Mouse (Mus musculus) heart, adult 2 months (tissue): ENCODE results near the gene Ptprn2. TPM values are rescaled to one million over a fixed set of nuclear protein-coding genes. Genes with fewer than 3 reads are reported as not detected.

Experiments
- DNase-seq, 2 experiments: peaks; one replicate each; pipeline ENCODE4 v3.0.0; 2021
- H3K27ac ChIP-seq: fragments of 200-600 bp; 2 replicates; pipeline ENCODE4 v1.8.1; 2022
- H3K27me3 ChIP-seq: fragments of 200-500 bp; 2 replicates; pipeline ENCODE4 v1.6.1; 2012; ENCODE audit warnings: mild to moderate bottlenecking, low read length, inconsistent platforms, mixed read lengths; ENCODE audit not compliant: control insufficient read depth, insufficient read depth
- H3K36me3 ChIP-seq: fragments of 200-500 bp; 2 replicates; pipeline ENCODE4 v1.6.1; 2012; ENCODE audit warnings: low read length, inconsistent platforms; ENCODE audit not compliant: control insufficient read depth, insufficient read depth
- H3K4me1 ChIP-seq: fragments of 200-500 bp; 2 replicates; pipeline ENCODE4 v1.6.1; 2011; ENCODE audit warnings: low read length; ENCODE audit not compliant: control insufficient read depth, insufficient read depth
- H3K4me3 ChIP-seq: fragments of 200-600 bp; 2 replicates; pipeline ENCODE4 v1.8.1; 2022
- H3K79me2 ChIP-seq: fragments of 200-500 bp; replicated peaks from 2 replicates; pipeline ENCODE4 v1.6.1; 2012; ENCODE audit warnings: mild to moderate bottlenecking, inconsistent platforms, low read length, moderate library complexity, mixed read lengths; ENCODE audit not compliant: control insufficient read depth, insufficient read depth
- H3K9ac ChIP-seq: fragments of 200-500 bp; 2 replicates; pipeline ENCODE4 v1.6.1; 2012; ENCODE audit warnings: low read depth, mild to moderate bottlenecking, control low read depth, inconsistent platforms, low read length, mixed read lengths
- CTCF ChIP-seq: fragments of 200-600 bp; IDR thresholded peaks from 2 replicates; pipeline ENCODE4 v1.8.1; 2022; ENCODE audit warnings: antibody characterized with exemption, mild to moderate bottlenecking, moderate library complexity
- EP300 ChIP-seq: fragments of 200-500 bp; IDR thresholded peaks from 2 replicates; pipeline ENCODE4 v1.6.1; 2011; ENCODE audit warnings: low read depth, low read length, control low read depth; ENCODE audit not compliant: insufficient read depth
- POLR2A ChIP-seq: fragments of 200-500 bp; IDR thresholded peaks from 2 replicates; pipeline ENCODE4 v1.6.1; 2011; ENCODE audit warnings: mild to moderate bottlenecking, low read depth, low read length, control low read depth; ENCODE audit not compliant: insufficient read depth
- WGBS: fragments of 180-500 bp; shearing (Covaris S2); methylation state at CpG from one replicate; pipeline ENCODE4 v1.1.7; 2018; 5-methylcytosine and 5-hydroxymethylcytosine counted together
- intact Hi-C: fragments of 180-260 bp; cut with DNase I; formaldehyde crosslinking; loops from one replicate; pipeline ENCODE4 v1.15.1; 2025
- polyA plus RNA-seq: library from polyadenylated mRNA; depleted of rRNA; stranded (reverse); fragments of >200 nt; gene quantifications from 2 replicates; pipeline ENCODE4 v1.2.3, GENCODE M21; 2012
- total RNA-seq, 2 experiments: library from RNA; stranded (reverse); gene quantifications; 2 replicates each; pipeline ENCODE4 v1.2.3; 2021

The Ptprn2 gene
- total and polyA plus RNA-seq, 3 experiments: 0.21 to 0.23 TPM; not detected in 1

- no peak overlapping the region for H3K4me3 ChIP-seq
- H3K36me3 ChIP-seq: no peaks in the 10 kb centered on the region
- WGBS: 76% methylated on average over 3 of the region's 3 CpGs
- H3K4me1 ChIP-seq: no peaks in the 10 kb centered on the region
- no peak for DNase-seq
- TF ChIP-seq POLR2A (no peak), CTCF (no peak), EP300 (no peak)
- H3K27ac ChIP-seq: no peak overlapping the region
- intact Hi-C loops: no loop called here
- H3K79me2 ChIP-seq: no peaks in the 10 kb centered on the region
- H3K27me3 ChIP-seq: 0 out of 2 replicates have a peak, but pooled peaks cover 2% of the 10 kb centered on the region
- no peak overlapping the region for H3K9ac ChIP-seq
These were observed 795.3 kb downstream of the Ptprn2 start for GRCm38 (mm10) chr12:117280790-117281189.

DNA sequence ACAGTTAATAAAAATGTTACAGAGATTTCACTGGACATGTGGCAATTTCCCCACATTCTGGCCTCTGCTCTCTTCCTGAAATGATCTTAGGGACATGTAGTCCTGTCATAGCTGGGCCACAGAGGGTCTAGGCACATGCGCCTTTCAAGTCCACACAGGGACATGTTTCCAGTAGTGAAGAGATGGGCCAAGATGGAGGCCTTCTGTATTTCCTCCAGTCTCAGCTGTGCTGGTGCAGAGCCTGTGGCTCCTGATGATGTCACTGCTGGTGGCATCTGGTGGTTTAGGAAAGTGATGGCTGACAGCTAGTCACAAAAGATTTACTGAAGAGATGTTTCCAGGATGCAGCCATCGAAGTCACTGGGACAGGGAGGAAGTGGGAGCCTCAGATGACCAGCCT is 797.1 kb downstream of the Ptprn2 start:
- no peak overlapping the region for H3K4me3 ChIP-seq
- DNase-seq: no peak
- H3K79me2 ChIP-seq: no peaks in the 10 kb centered on the region
- intact Hi-C loops: no loop called here
- H3K27ac ChIP-seq: no peak overlapping the region
- TF ChIP-seq EP300: no peak
- no peak for TF ChIP-seq POLR2A
- TF ChIP-seq CTCF: no peak
- no peak overlapping the region for H3K9ac ChIP-seq
- no peaks in the 10 kb centered on the region for H3K4me1 ChIP-seq
- 0 out of 2 replicates have a peak, but pooled peaks cover 2% of the 10 kb centered on the region for H3K27me3 ChIP-seq
- WGBS: 55% methylated on average over 2 of the region's 2 CpGs
- no peaks in the 10 kb centered on the region for H3K36me3 ChIP-seq

- H3K4me1 ChIP-seq: no peaks in the 10 kb centered on the region
- H3K4me3 ChIP-seq: no peak overlapping the region
- intact Hi-C loops: no loop called here
- TF ChIP-seq EP300 (no peak), CTCF (no peak), POLR2A (no peak)
- H3K27ac ChIP-seq: no peak overlapping the region
- H3K79me2 ChIP-seq: no peaks in the 10 kb centered on the region
- DNase-seq: no peak
- H3K36me3 ChIP-seq: no peaks in the 10 kb centered on the region
- WGBS: 58% methylated on average over 2 of the region's 2 CpGs
- no peaks in the 10 kb centered on the region for H3K27me3 ChIP-seq
- no peak overlapping the region for H3K9ac ChIP-seq
These were observed 801.9 kb downstream of the Ptprn2 start for GRCm38 (mm10) chr12:117287456-117287855.

- 63% methylated on average over 3 of the region's 3 CpGs for WGBS
- Histone ChIP-seq H3K4me1 (no peaks in the 10 kb centered on the region), H3K36me3 (no peaks in the 10 kb centered on the region), H3K27me3 (no peaks in the 10 kb centered on the region), H3K27ac (no peak overlapping the region), H3K79me2 (no peaks in the 10 kb centered on the region), H3K4me3 (no peak overlapping the region), H3K9ac (no peak overlapping the region)
- intact Hi-C loops: no loop called here
- no peak for DNase-seq
- TF ChIP-seq CTCF (no peak), EP300 (no peak), POLR2A (no peak)
These were observed 806.4 kb downstream of the Ptprn2 start for GRCm38 (mm10) chr12:117291943-117292342.

- no peaks in the 10 kb centered on the region for H3K79me2 ChIP-seq
- intact Hi-C loops: no loop called here
- no peaks in the 10 kb centered on the region for H3K36me3 ChIP-seq
- H3K27ac ChIP-seq: no peak overlapping the region
- no peak overlapping the region for H3K4me3 ChIP-seq
- 54% methylated on average over 2 of the region's 2 CpGs for WGBS
- H3K4me1 ChIP-seq: no peaks in the 10 kb centered on the region
- H3K9ac ChIP-seq: no peak overlapping the region
- DNase-seq: no peak
- H3K27me3 ChIP-seq: no peaks in the 10 kb centered on the region
- TF ChIP-seq POLR2A (no peak), CTCF (no peak), EP300 (no peak)
These were observed 811.3 kb downstream of the Ptprn2 start for GRCm38 (mm10) chr12:117296792-117297191.

GRCm38 (mm10) chr12:117299084-117299483 is 813.6 kb downstream of the Ptprn2 start:
- no peak for DNase-seq
- H3K79me2 ChIP-seq: no peaks in the 10 kb centered on the region
- TF ChIP-seq POLR2A (no peak), CTCF (no peak)
- no peak overlapping the region for H3K9ac ChIP-seq
- no peaks in the 10 kb centered on the region for H3K36me3 ChIP-seq
- H3K4me3 ChIP-seq: no peak overlapping the region
- H3K4me1 ChIP-seq: no peaks in the 10 kb centered on the region
- 82% methylated on average over 3 of the region's 3 CpGs for WGBS
- intact Hi-C loops: no loop called here
- no peaks in the 10 kb centered on the region for H3K27me3 ChIP-seq
- no peak overlapping the region for H3K27ac ChIP-seq
